Mouse (Mus musculus): ENCODE measurements at regions not wholly inside any gene's neighbourhood (a gene's known extent, or its start where the extent isn't known, plus 50 kb on each side); places are given as distances from the start of the nearest gene placed in this dataset.

- Histone ChIP-seq H3K4me3 (replicated peaks; ENCODE audit: extremely low read depth, low read depth, low read length) (no peak overlapping the region), H3K4me1 (ENCODE audit: control insufficient read depth, insufficient read depth, low read length) (no peaks in the 10 kb centered on the region)
- TF ChIP-seq POLR2A (IDR thresholded peaks at IDR 0.05; ENCODE audit: borderline replicate concordance, extremely low read depth, low read depth, low read length) (no peak), CTCF (IDR thresholded peaks at IDR 0.05; ENCODE audit: insufficient read depth, low read length) (no peak)
- no peak for DNase-seq
- 61% methylated on average over 11 of the region's 11 CpGs for WGBS
Observed at GRCm38 (mm10) chr8:87236438-87236837, 236.0 kb downstream of the Cbln1 start.

- DNase-seq = no peak
- WGBS = 48% methylated on average over 18 of the region's 18 CpGs
- no peaks in the 10 kb centered on the region for H3K4me1 ChIP-seq (ENCODE audit: control insufficient read depth, insufficient read depth, low read length)
- no peak for TF ChIP-seq POLR2A (IDR thresholded peaks at IDR 0.05; ENCODE audit: borderline replicate concordance, extremely low read depth, low read depth, low read length)
- TF ChIP-seq CTCF (IDR thresholded peaks at IDR 0.05; ENCODE audit: insufficient read depth, low read length) = no peak
- H3K4me3 ChIP-seq (replicated peaks; ENCODE audit: extremely low read depth, low read depth, low read length) = no peak overlapping the region
Observed at GRCm38 (mm10) chr8:87235341-87236075, 236.9 kb downstream of the Cbln1 start.

DNA sequence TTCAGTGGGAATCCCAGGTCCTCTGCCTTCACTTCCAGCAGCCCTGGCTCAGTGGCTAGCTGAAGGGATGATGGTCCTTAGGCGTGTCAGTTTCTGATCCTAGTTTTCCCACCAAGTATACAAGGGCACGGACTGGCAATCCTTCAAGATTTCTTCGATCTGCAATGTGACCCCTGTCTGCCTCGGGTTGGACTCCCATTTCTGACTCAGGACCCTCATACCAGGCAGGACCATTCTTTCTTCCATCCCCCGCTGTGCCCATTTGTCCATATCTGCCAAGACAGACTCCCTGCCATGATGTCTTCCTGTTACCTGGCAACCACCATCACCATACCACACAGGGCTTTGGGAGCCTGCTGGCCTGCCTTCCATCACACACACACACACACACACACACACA is 238.1 kb downstream of the Cbln1 start:
- WGBS = 74% methylated on average over 5 of the region's 5 CpGs
- H3K4me3 ChIP-seq (replicated peaks; ENCODE audit: extremely low read depth, low read depth, low read length) = no peak overlapping the region
- TF ChIP-seq POLR2A (IDR thresholded peaks at IDR 0.05; ENCODE audit: borderline replicate concordance, extremely low read depth, low read depth, low read length) = no peak
- no peak for TF ChIP-seq CTCF (IDR thresholded peaks at IDR 0.05; ENCODE audit: insufficient read depth, low read length)
- H3K4me1 ChIP-seq (ENCODE audit: control insufficient read depth, insufficient read depth, low read length) = no peaks in the 10 kb centered on the region
- no peak for DNase-seq

DNA sequence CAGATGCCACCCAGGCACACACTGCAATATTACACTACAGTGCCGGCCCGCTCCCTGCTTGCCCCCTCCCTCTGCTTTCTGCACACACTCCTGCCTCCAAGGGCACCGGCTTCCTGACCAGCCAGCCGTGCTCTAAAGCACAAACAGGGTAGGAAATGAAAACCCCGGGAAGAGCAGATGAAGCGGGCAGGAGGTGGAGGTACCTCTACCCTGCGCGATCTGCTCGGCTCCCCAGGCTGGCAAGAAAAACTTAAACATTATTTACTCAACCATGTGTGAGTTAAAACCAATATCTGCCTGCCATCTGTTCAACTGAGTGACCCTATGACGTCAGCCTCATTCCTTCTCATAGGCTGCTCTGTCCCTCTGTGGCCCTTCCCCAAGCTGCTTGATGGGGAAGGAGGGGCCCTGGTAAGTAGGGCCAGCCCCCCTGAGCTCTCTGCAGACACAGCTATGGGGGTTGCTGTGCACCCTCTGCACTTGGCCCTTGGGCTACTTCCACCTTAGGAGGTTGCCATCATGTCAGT is 238.5 kb downstream of the Cbln1 start:
- H3K4me3 ChIP-seq (replicated peaks; ENCODE audit: extremely low read depth, low read depth, low read length) = no peak overlapping the region
- WGBS = 39% methylated on average over 10 of the region's 10 CpGs
- DNase-seq = no peak
- TF ChIP-seq CTCF (IDR thresholded peaks at IDR 0.05; ENCODE audit: insufficient read depth, low read length) (no peak), POLR2A (IDR thresholded peaks at IDR 0.05; ENCODE audit: borderline replicate concordance, extremely low read depth, low read depth, low read length) (no peak)
- no peaks in the 10 kb centered on the region for H3K4me1 ChIP-seq (ENCODE audit: control insufficient read depth, insufficient read depth, low read length)

GRCm38 (mm10) chr8:87231762-87232161 is 240.6 kb downstream of the Cbln1 start:
- 44% methylated on average over 4 of the region's 4 CpGs for WGBS
- TF ChIP-seq POLR2A (IDR thresholded peaks at IDR 0.05; ENCODE audit: borderline replicate concordance, extremely low read depth, low read depth, low read length) (no peak), CTCF (IDR thresholded peaks at IDR 0.05; ENCODE audit: insufficient read depth, low read length) (no peak)
- Histone ChIP-seq H3K4me1 (ENCODE audit: control insufficient read depth, insufficient read depth, low read length) (no peaks in the 10 kb centered on the region), H3K4me3 (replicated peaks; ENCODE audit: extremely low read depth, low read depth, low read length) (no peak overlapping the region)
- no peak for DNase-seq

GRCm38 (mm10) chr8:87230096-87230495 is 242.3 kb downstream of the Cbln1 start:
- no peak overlapping the region for H3K4me3 ChIP-seq (replicated peaks; ENCODE audit: extremely low read depth, low read depth, low read length)
- no peaks in the 10 kb centered on the region for H3K4me1 ChIP-seq (ENCODE audit: control insufficient read depth, insufficient read depth, low read length)
- DNase-seq = no peak
- TF ChIP-seq CTCF (IDR thresholded peaks at IDR 0.05; ENCODE audit: insufficient read depth, low read length) (no peak), POLR2A (IDR thresholded peaks at IDR 0.05; ENCODE audit: borderline replicate concordance, extremely low read depth, low read depth, low read length) (no peak)
- 73% methylated on average over 4 of the region's 4 CpGs for WGBS

- 93% methylated on average over 6 of the region's 6 CpGs for WGBS
- H3K4me3 ChIP-seq (replicated peaks; ENCODE audit: extremely low read depth, low read depth, low read length) = no peak overlapping the region
- TF ChIP-seq CTCF (IDR thresholded peaks at IDR 0.05; ENCODE audit: insufficient read depth, low read length) (no peak), POLR2A (IDR thresholded peaks at IDR 0.05; ENCODE audit: borderline replicate concordance, extremely low read depth, low read depth, low read length) (no peak)
Observed at GRCm38 (mm10) chr8:87229182-87229581, 243.2 kb downstream of the Cbln1 start.

GRCm38 (mm10) chr8:87228777-87229176 is 243.6 kb downstream of the Cbln1 start:
- TF ChIP-seq POLR2A (IDR thresholded peaks at IDR 0.05; ENCODE audit: borderline replicate concordance, extremely low read depth, low read depth, low read length) (no peak), CTCF (IDR thresholded peaks at IDR 0.05; ENCODE audit: insufficient read depth, low read length) (no peak)
- no peak for DNase-seq
- 81% methylated on average over 6 of the region's 6 CpGs for WGBS
- Histone ChIP-seq H3K4me1 (ENCODE audit: control insufficient read depth, insufficient read depth, low read length) (no peaks in the 10 kb centered on the region), H3K4me3 (replicated peaks; ENCODE audit: extremely low read depth, low read depth, low read length) (no peak overlapping the region)

More at GRCm38 (mm10) chr8:87229182-87229581, 243.2 kb downstream of the Cbln1 start:
- no peaks in the 10 kb centered on the region for H3K4me1 ChIP-seq (ENCODE audit: control insufficient read depth, insufficient read depth, low read length)
- no peak for DNase-seq

GRCm38 (mm10) chr8:87225504-87226425 is 246.6 kb downstream of the Cbln1 start:
- DNase-seq = no peak
- WGBS = 70% methylated on average over 11 of the region's 11 CpGs
- no peak for TF ChIP-seq CTCF (IDR thresholded peaks at IDR 0.05; ENCODE audit: insufficient read depth, low read length)
- no peak for TF ChIP-seq POLR2A (IDR thresholded peaks at IDR 0.05; ENCODE audit: borderline replicate concordance, extremely low read depth, low read depth, low read length)
- no peak overlapping the region for H3K4me3 ChIP-seq (replicated peaks; ENCODE audit: extremely low read depth, low read depth, low read length)
- no peaks in the 10 kb centered on the region for H3K4me1 ChIP-seq (ENCODE audit: control insufficient read depth, insufficient read depth, low read length)

Data from lung, adult 2 months (tissue).